Comparison of ENCODE assay signal across 23 mouse cellular contexts in the genomic region with DNA sequence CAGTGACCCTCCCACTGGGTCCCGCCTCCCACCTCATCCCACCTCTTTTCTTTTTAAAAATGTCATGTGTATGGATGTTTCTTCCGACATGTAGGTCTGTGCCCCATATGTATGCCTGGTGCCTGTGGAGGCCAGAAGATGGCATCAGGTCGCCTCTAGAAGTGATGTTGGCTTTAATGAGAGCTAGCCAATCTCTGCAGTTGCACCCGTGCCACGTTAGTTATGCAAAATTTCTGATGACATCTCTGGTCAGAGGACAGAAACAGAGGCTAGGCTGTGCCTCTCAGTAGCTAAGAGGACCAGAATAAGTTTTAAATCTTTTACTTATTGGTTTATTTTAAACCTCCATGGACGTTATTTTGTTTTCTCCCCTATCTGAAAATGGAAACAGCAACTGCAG.
DNase-seq lines count a peak whose midpoint lies in the region; ATAC-seq and TF ChIP-seq lines count a peak whose summit lies in the region.
"Had no signal": no experiment of that assay in that cellular context is flagged by ENCODE, and none has a peak within 500 bp of the region (broad histone marks: within the 10 kb centered on the region; RNA-seq: fewer than 3 reads in every experiment).

No protein-coding gene starts in this region.

- H3K27me3 ChIP-seq in liver, embryonic 14.5 days (ENCODE audit: control insufficient read depth, insufficient read depth, low read length) = no peaks in the 10 kb centered on the region
- no peaks in the 10 kb centered on the region for H3K27me3 ChIP-seq in liver, embryonic 11.5 days (replicated peaks; ENCODE audit: control insufficient read depth, insufficient read depth, low read length)
- no peaks in the 10 kb centered on the region for H3K27me3 ChIP-seq in splenic B cell, adult 2 months (ENCODE audit: control insufficient read depth, insufficient read depth, low read length, poor library complexity, severe bottlenecking)
- no peaks in the 10 kb centered on the region for H3K27me3 ChIP-seq in kidney, embryonic 16.5 days (ENCODE audit: insufficient read depth, low read length)
- H3K27me3 ChIP-seq: intestine, embryonic 15.5 days; liver, embryonic 13.5 days; Patski had no signal

- H3K9me3 ChIP-seq in liver, embryonic 14.5 days (ENCODE audit: control insufficient read depth, low read length) = no peaks in the 10 kb centered on the region
- no peaks in the 10 kb centered on the region for H3K9me3 ChIP-seq in liver, embryonic 11.5 days (ENCODE audit: control insufficient read depth, low read length)
- no peaks in the 10 kb centered on the region for H3K9me3 ChIP-seq in kidney, embryonic 16.5 days (ENCODE audit: low read length)
- H3K9me3 ChIP-seq: intestine, embryonic 15.5 days; liver, embryonic 13.5 days had no signal

- no peaks in the 10 kb centered on the region for H3K4me1 ChIP-seq in liver, embryonic 14.5 days (replicated peaks; ENCODE audit: control insufficient read depth in 2 of 2, insufficient read depth in 2 of 2, low read length in 1 of 2)
- no peaks in the 10 kb centered on the region for H3K4me1 ChIP-seq in liver, embryonic 11.5 days (replicated peaks; ENCODE audit: control insufficient read depth, insufficient read depth, low read length)
- no peaks in the 10 kb centered on the region for H3K4me1 ChIP-seq in kidney, embryonic 16.5 days (ENCODE audit: insufficient read depth, low read length)
- H3K4me1 ChIP-seq: intestine, embryonic 15.5 days; liver, embryonic 13.5 days had no signal

- 53% methylated on average over 6 of the region's 6 CpGs for WGBS in liver, embryonic 14.5 days (ENCODE audit: insufficient replicate concordance)
- WGBS in liver, embryonic 11.5 days = 73% methylated on average over 6 of the region's 6 CpGs
- WGBS in kidney, embryonic 16.5 days = 81% methylated on average over 6 of the region's 6 CpGs

- no peak for TF ChIP-seq EP300 in liver, embryonic 14.5 days (IDR thresholded peaks at IDR 0.05; ENCODE audit: low read depth)

- ATAC-seq in liver, embryonic 14.5 days (ENCODE audit: insufficient read depth) = no peak
- ATAC-seq in liver, embryonic 11.5 days (replicated peaks; ENCODE audit: low FRiP score) = no peak
- ATAC-seq in kidney, embryonic 16.5 days (ENCODE audit: low FRiP score, low TSS enrichment) = no peak
- ATAC-seq: forebrain, embryonic 16.5 days; hindbrain, embryonic 16.5 days; intestine, embryonic 15.5 days; Patski had no signal

- no peak overlapping the region for H3K4me2 ChIP-seq in liver, embryonic 14.5 days (ENCODE audit: low read depth)
- no peak overlapping the region for H3K4me2 ChIP-seq in liver, embryonic 11.5 days
- no peak overlapping the region for H3K4me2 ChIP-seq in kidney, embryonic 16.5 days (replicated peaks; ENCODE audit: low read depth, low read length)
- H3K4me2 ChIP-seq: intestine, embryonic 15.5 days; liver, embryonic 13.5 days had no signal

- DNase-seq in liver, embryonic 14.5 days (ENCODE audit: low read depth in 3 of 3, low spot score in 3 of 3) = no peak
- DNase-seq in liver, embryonic 11.5 days (ENCODE audit: low spot score) = no peak
- DNase-seq in 416B (ENCODE audit: low read depth) (peak; percentile 15), A20 (ENCODE audit: low read depth, low spot score) (peak; percentile 2)
- peak; percentile 33 for DNase-seq in splenic B cell, adult 2 months (ENCODE audit: low read depth, low spot score)
- DNase-seq: adrenal gland, postnatal 14 days; cerebellum, adult 11 months; cerebellum, adult 9-10 months; cerebellum, postnatal 36 days; heart, postnatal 14 days; kidney, adult 9 months; kidney, postnatal 14 days; liver, embryonic 13.5 days; midbrain, embryonic 14.5 days; right cerebral cortex, adult 18-20 months; spleen, adult 18-20 months had no signal

- H3K9ac ChIP-seq in liver, embryonic 14.5 days (replicated peaks) = no peak overlapping the region
- H3K9ac ChIP-seq in liver, embryonic 11.5 days (ENCODE audit: low read depth, low read length) = no peak overlapping the region
- no peak overlapping the region for H3K9ac ChIP-seq in kidney, embryonic 16.5 days (replicated peaks; ENCODE audit: low read length)
- H3K9ac ChIP-seq: intestine, embryonic 15.5 days; liver, embryonic 13.5 days had no signal

- no peak overlapping the region for H3K27ac ChIP-seq in liver, embryonic 14.5 days
- no peak overlapping the region for H3K27ac ChIP-seq in liver, embryonic 11.5 days (ENCODE audit: low read depth, low read length)
- no peak overlapping the region for H3K27ac ChIP-seq in kidney, embryonic 16.5 days (ENCODE audit: low read length)
- H3K27ac ChIP-seq: intestine, embryonic 15.5 days; liver, embryonic 13.5 days; macrophage had no signal

- no peak overlapping the region for H3K4me3 ChIP-seq in liver, embryonic 14.5 days (ENCODE audit: insufficient read depth in 1 of 2, low read depth in 2 of 2, low read length in 2 of 2)
- no peak overlapping the region for H3K4me3 ChIP-seq in liver, embryonic 11.5 days (ENCODE audit: low read depth, low read length)
- H3K4me3 ChIP-seq in kidney, embryonic 16.5 days (ENCODE audit: low read length) = no peak overlapping the region
- H3K4me3 ChIP-seq: erythroblast, embryonic 14.5 days; intestine, embryonic 15.5 days; liver, embryonic 13.5 days had no signal

- H3K36me3 ChIP-seq in liver, embryonic 14.5 days (replicated peaks; ENCODE audit: control insufficient read depth, insufficient read depth, low read depth) = no peaks in the 10 kb centered on the region
- H3K36me3 ChIP-seq in liver, embryonic 11.5 days (ENCODE audit: control insufficient read depth, insufficient read depth, low read length) = no peaks in the 10 kb centered on the region
- no peaks in the 10 kb centered on the region for H3K36me3 ChIP-seq in splenic B cell, adult 2 months (ENCODE audit: control insufficient read depth, insufficient read depth, low read length, poor library complexity, severe bottlenecking)
- no peaks in the 10 kb centered on the region for H3K36me3 ChIP-seq in kidney, embryonic 16.5 days (ENCODE audit: insufficient read depth, low read length)
- H3K36me3 ChIP-seq: intestine, embryonic 15.5 days; liver, embryonic 13.5 days had no signal

- TF ChIP-seq CTCF in liver, embryonic 14.5 days (IDR thresholded peaks at IDR 0.05; ENCODE audit: low read depth) = 0 out of 2 replicates have a peak, but pooled peaks have one; percentile 10

Comparison
In these comparisons a context has a peak if more than half of its experiments do, and no peak if none do; other contexts are left out.
1. DNase-seq: peak in 416B (single experiment), A20 (single experiment) and splenic B cell, adult 2 months (single experiment); none in liver, embryonic 14.5 days (0 of 3) and liver, embryonic 11.5 days (single experiment).